Mouse (Mus musculus) C2C12 (cell line): ENCODE data around the gene Styk1. TPM values are rescaled to one million over a fixed set of nuclear protein-coding genes. Genes with fewer than 3 reads are reported as not detected.

ENCODE experiments used
- H3K27me3 ChIP-seq: one replicate; pipeline ENCODE4 v1.6.1; 2011; ENCODE audit not compliant: control insufficient read depth, insufficient read depth, insufficient read length
- H3K36me3 ChIP-seq: one replicate; pipeline ENCODE4 v1.6.1; 2011; ENCODE audit not compliant: control insufficient read depth, insufficient read depth
- H3K4me3 ChIP-seq: one replicate; pipeline ENCODE4 v1.5.1; 2011; ENCODE audit warnings: mild to moderate bottlenecking, control low read depth; ENCODE audit not compliant: poor library complexity, insufficient read depth, severe bottlenecking
- H3K79me2 ChIP-seq: one replicate; pipeline ENCODE4 v1.6.1; 2011; ENCODE audit not compliant: control insufficient read depth, insufficient read depth
- H3K79me3 ChIP-seq: one replicate; pipeline ENCODE4 v1.6.1; 2011; ENCODE audit warnings: low read depth, control low read depth
- H3ac ChIP-seq: one replicate; pipeline ENCODE3; 2011; ENCODE audit warnings: low read depth; ENCODE audit not compliant: control insufficient read depth, insufficient read length
- CEBPB ChIP-seq: IDR thresholded peaks from one replicate; pipeline ENCODE4 v1.6.1; 2011; ENCODE audit warnings: low read depth, mild to moderate bottlenecking, control low read depth, moderate library complexity
- CTCF ChIP-seq: IDR thresholded peaks from one replicate; pipeline ENCODE4 v1.5.1; 2011; ENCODE audit not compliant: control insufficient read depth, insufficient read depth, insufficient read length
- FOSL1 ChIP-seq: IDR thresholded peaks from one replicate; pipeline ENCODE4 v1.8.0; 2011; ENCODE audit warnings: mild to moderate bottlenecking, low read length; ENCODE audit not compliant: poor library complexity, insufficient read depth, severe bottlenecking
- MAX ChIP-seq: IDR thresholded peaks from one replicate; pipeline ENCODE4 v1.6.1; 2011; ENCODE audit warnings: mild to moderate bottlenecking, control low read depth
- MYOD1 ChIP-seq: IDR thresholded peaks from one replicate; pipeline ENCODE4 v1.6.1; 2011; ENCODE audit warnings: low read depth; ENCODE audit not compliant: control insufficient read depth, insufficient read length
- MYOG ChIP-seq: IDR thresholded peaks from one replicate; pipeline ENCODE4 v1.6.1; 2011; ENCODE audit not compliant: control insufficient read depth, insufficient read length; ENCODE audit errors: extremely low read depth
- USF1 ChIP-seq: IDR thresholded peaks from one replicate; pipeline ENCODE4 v1.6.1; 2011; ENCODE audit warnings: low read depth, mild to moderate bottlenecking, control low read depth, moderate library complexity
- polyA plus RNA-seq: library from polyadenylated mRNA; unstranded; fragments of >200 nt; fragmentation: generic; extraction: Trizol; gene quantifications from one replicate; pipeline ENCODE4 v1.2.1, GENCODE M21; 2012; ENCODE audit warnings: missing spikeins

Styk1 gene
- polyA plus RNA-seq, 1 experiment = 0.27 TPM

GRCm38 (mm10) chr6:131308031-131308430, 45.4 kb downstream of the Styk1 start:
- Histone ChIP-seq H3K36me3 (peaks cover 4% of the 10 kb centered on the region), H3K79me2 (no peaks in the 10 kb centered on the region), H3ac (no peak overlapping the region), H3K27me3 (no peaks in the 10 kb centered on the region), H3K79me3 (no peaks in the 10 kb centered on the region), H3K4me3 (no peak overlapping the region)
- TF ChIP-seq CEBPB (no peak), CTCF (no peak), MYOG (no peak), USF1 (no peak), MYOD1 (no peak), FOSL1 (no peak)

DNA sequence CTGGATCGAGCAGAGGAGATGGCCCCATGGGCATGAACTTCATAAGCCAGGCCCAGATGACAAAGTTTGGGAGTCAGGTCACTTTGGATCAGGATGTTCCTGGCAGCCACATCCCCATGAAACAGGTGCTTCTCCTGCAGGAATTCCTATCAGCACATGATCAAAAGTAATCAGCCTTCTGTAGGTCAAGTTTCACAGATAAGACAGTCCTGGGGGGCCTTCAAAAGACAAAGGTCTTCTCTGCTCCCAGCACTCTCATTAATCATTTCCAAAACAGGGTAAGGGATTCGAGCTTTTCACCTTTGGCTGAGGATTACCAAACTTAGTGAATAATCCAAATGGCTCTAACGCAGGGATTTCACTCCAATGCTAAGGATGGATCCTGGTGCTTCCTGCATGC, 48.6 kb downstream of the Styk1 start:
- Histone ChIP-seq H3K79me3 (no peaks in the 10 kb centered on the region), H3K79me2 (no peaks in the 10 kb centered on the region), H3ac (no peak overlapping the region), H3K36me3 (peaks cover 5% of the 10 kb centered on the region), H3K27me3 (no peaks in the 10 kb centered on the region), H3K4me3 (no peak overlapping the region)
- no peak for TF ChIP-seq MAX
- no peak for TF ChIP-seq FOSL1
- TF ChIP-seq USF1 = no peak
- TF ChIP-seq MYOD1 = no peak
- TF ChIP-seq CEBPB = no peak
- TF ChIP-seq CTCF = no peak

DNA sequence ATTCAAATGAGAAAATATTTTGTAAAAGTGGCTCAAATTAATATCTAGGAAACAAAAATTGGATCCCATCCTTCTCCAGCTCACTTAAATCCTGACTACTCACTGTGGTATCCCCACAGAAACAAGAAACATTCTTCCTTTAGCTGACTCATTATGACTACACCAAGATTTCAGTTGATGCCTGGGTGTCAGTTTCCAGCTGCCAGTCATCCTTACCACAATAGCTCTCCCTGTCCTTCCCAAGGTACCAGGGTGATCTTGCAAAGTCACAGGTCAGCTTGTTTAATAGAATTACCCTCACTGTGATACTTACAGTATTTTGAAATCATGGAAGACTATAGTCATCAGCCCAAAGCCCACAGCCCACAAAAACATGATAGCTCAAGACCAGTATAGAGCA, 54.9 kb downstream of the Styk1 start:
- Histone ChIP-seq H3ac (no peak overlapping the region), H3K27me3 (no peaks in the 10 kb centered on the region), H3K36me3 (peaks cover 8% of the 10 kb centered on the region), H3K79me2 (no peaks in the 10 kb centered on the region), H3K79me3 (no peaks in the 10 kb centered on the region), H3K4me3 (no peak overlapping the region)
- TF ChIP-seq MYOG (no peak), MYOD1 (peak; percentile 46), CEBPB (peak; percentile 6), FOSL1 (peak; percentile 90), USF1 (no peak), CTCF (no peak), MAX (no peak)

- Histone ChIP-seq H3K79me2 (peaks cover 33% of the 10 kb centered on the region), H3K36me3 (peaks cover under 1% of the 10 kb centered on the region)
Measured at GRCm38 (mm10) chr6:131294435-131295112, 58.8 kb downstream of the Styk1 start.

DNA sequence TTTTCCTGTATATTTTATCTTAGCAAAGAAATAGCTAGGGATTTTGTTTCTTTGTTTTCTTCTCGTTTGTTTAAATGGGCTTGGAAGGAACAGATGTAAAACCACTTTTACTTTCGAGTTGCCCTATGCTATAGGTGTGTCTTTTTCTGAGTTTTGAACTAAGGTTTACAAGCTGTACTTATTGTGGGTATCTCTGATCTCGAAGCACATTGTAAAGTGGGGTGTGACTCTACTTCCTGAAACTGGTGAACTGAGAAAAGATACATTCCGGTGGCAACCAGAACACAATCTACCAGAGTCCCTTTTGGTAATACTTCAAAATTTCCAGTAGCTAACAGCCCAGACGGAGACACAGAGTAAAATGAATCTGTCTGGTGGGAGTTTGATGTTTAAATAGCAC, 59.5 kb downstream of the Styk1 start:
- no peak for TF ChIP-seq MAX
- no peak for TF ChIP-seq FOSL1
- no peak for TF ChIP-seq MYOD1
- no peak for TF ChIP-seq CEBPB
- no peak for TF ChIP-seq CTCF
- no peak for TF ChIP-seq USF1
- TF ChIP-seq MYOG = no peak
- Histone ChIP-seq H3K79me2 (peaks cover 40% of the 10 kb centered on the region), H3K4me3 (no peak overlapping the region), H3K79me3 (peaks cover 24% of the 10 kb centered on the region), H3ac (no peak overlapping the region), H3K36me3 (no peaks in the 10 kb centered on the region), H3K27me3 (no peaks in the 10 kb centered on the region)

More at GRCm38 (mm10) chr6:131294435-131295112, 58.8 kb downstream of the Styk1 start:
- peaks cover 24% of the 10 kb centered on the region for H3K79me3 ChIP-seq
- TF ChIP-seq USF1 = no peak
- no peak for TF ChIP-seq CTCF
- no peak for TF ChIP-seq CEBPB
- TF ChIP-seq MYOD1 = no peak
- TF ChIP-seq MAX = no peak
- TF ChIP-seq MYOG = no peak
- no peak for TF ChIP-seq FOSL1
- no peak overlapping the region for H3K4me3 ChIP-seq
- no peaks in the 10 kb centered on the region for H3K27me3 ChIP-seq
- no peak overlapping the region for H3ac ChIP-seq
